Mouse (Mus musculus): ENCODE data around the gene Gm4305. TPM values are rescaled to one million over a fixed set of nuclear protein-coding genes. Genes with fewer than 3 reads are reported as not detected.

Gm4305 gene
- not detected in 2 replicates for polyA plus RNA-seq (2012; ENCODE audit: low replicate concordance)

DNA sequence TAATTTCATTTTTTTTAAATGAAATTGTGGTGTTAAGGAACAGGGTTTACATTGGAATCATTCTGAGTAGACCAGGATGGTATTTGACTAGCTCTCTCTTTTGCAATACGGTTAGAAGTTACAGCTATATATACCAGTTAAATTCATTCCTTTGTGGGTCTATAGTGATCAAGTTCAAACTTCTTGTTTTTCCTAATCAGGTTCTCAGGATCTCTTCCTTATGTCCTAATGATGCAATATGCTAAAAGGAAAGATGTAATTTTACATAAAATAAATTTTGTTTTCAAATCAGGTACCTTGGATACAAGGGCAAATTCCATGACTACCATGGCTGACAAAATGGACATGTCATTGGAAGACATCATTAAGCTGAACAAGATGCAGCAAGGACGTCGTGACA, at the start of gene Gm4305:
Gene Gm4305, plus strand, starts transcription at position 301 of the 400 bp plus-strand sequence.

GRCm38 (mm10) chr10:100335376-100335775, 15.5 kb upstream of the Gm4305 start, which contains the start of gene Gm4301:
Gene Gm4301, plus strand, starts transcription at chr10:100335676.

DNA sequence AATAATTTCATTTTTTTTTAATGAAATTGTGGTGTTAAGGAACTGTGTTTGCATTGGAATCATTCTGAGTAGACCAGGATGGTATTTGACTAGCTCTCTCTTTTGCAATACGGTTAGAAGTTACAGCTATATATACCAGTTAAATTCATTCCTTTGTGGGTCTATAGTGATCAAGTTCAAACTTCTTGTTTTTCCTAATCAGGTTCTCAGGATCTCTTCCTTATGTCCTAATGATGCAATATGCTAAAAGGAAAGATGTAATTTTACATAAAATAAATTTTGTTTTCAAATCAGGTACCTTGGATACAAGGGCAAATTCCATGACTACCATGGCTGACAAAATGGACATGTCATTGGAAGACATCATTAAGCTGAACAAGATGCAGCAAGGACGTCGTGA, 10.4 kb upstream of the Gm4305 start, which contains the start of gene Gm4302:
Gene Gm4302, plus strand, starts transcription at position 301 of the 400 bp plus-strand sequence.

DNA sequence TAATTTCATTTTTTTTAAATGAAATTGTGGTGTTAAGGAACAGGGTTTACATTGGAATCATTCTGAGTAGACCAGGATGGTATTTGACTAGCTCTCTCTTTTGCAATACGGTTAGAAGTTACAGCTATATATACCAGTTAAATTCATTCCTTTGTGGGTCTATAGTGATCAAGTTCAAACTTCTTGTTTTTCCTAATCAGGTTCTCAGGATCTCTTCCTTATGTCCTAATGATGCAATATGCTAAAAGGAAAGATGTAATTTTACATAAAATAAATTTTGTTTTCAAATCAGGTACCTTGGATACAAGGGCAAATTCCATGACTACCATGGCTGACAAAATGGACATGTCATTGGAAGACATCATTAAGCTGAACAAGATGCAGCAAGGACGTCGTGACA, 5.2 kb upstream of the Gm4305 start, which contains the start of gene Gm4303:
Gene Gm4303, plus strand, starts transcription at position 301 of the 400 bp plus-strand sequence.

GRCm38 (mm10) chr10:100361038-100361437, 10.1 kb downstream of the Gm4305 start, which contains the start of gene Gm4307:
Gene Gm4307, plus strand, starts transcription at chr10:100361338.

DNA sequence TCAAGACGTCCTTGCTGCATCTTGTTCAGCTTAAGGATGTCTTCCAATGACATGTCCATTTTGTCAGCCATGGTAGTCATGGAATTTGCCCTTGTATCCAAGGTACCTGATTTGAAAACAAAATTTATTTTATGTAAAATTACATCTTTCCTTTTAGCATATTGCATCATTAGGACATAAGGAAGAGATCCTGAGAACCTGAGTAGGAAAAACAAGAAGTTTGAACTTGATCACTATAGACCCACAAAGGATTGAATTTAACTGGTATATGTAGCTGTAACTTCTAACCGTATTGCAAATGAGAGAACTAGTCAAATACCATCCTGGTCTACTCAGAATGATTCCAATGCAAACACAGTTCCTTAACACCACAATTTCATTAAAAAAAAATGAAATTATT, 31.6 kb downstream of the Gm4305 start, which contains the start of gene Gm4312:
Gene Gm4312, minus strand, starts transcription at position 101 of the 400 bp plus-strand sequence.

Other genes starting within 250 kb of the Gm4305 start
- gene Gm4301, start 15.4 kb upstream of the Gm4305 start, polyA plus RNA-seq (2012; ENCODE audit: low replicate concordance), result not detected in 2 replicates
- not detected in 2 replicates for gene Gm4302, start 10.3 kb upstream of the Gm4305 start, polyA plus RNA-seq (2012; ENCODE audit: low replicate concordance)
- not detected in 2 replicates for gene Gm4303, start 5.1 kb upstream of the Gm4305 start, polyA plus RNA-seq (2012; ENCODE audit: low replicate concordance)
- gene Gm4307, start 10.2 kb downstream of the Gm4305 start, polyA plus RNA-seq (2012; ENCODE audit: low replicate concordance), result not detected in 2 replicates
- not detected in 2 replicates for gene Gm4312, start 31.5 kb downstream of the Gm4305 start, polyA plus RNA-seq (2012; ENCODE audit: low replicate concordance)
- gene Tmtc3, start 136.3 kb downstream of the Gm4305 start, polyA plus RNA-seq (2012; ENCODE audit: low replicate concordance), result 10.0 and 10.6 TPM in 2 replicates
- gene Cep290, start 136.5 kb downstream of the Gm4305 start, polyA plus RNA-seq (2012; ENCODE audit: low replicate concordance), result 0.37 and 0.85 TPM in 2 replicates
- 1.4 and 5.0 TPM in 2 replicates for gene 4930430F08Rik, start 239.3 kb downstream of the Gm4305 start, polyA plus RNA-seq (2012; ENCODE audit: low replicate concordance)
- not detected in 2 replicates for gene 1700017N19Rik, start 239.4 kb downstream of the Gm4305 start, polyA plus RNA-seq (2012; ENCODE audit: low replicate concordance)